Mouse (Mus musculus) liver, embryonic 14.5 days (tissue): ENCODE measurements at regions not wholly inside any gene's neighbourhood (a gene's known extent, or its start where the extent isn't known, plus 50 kb on each side); places are given as distances from the start of the nearest gene placed in this dataset.

Source experiments
- ATAC-seq: fragments of 200-750 bp; cut with Nextera tagmentation; 2 replicates; pipeline ENCODE4 v1.8.0; 2017; ENCODE audit warnings: moderate number of reproducible peaks, mild to moderate bottlenecking, moderate library complexity; ENCODE audit not compliant: insufficient read depth
- DNase-seq, 3 experiments: peaks; one replicate each; pipeline ENCODE4 v3.0.0-alpha.2; 2012 to 2013; ENCODE audit warnings: low read depth in 3 of 3, low spot score in 3 of 3
- H3K27ac ChIP-seq: fragments of 300-500 bp; sonication (generic); 2 replicates; pipeline ENCODE4 v1.5.1; 2014; ENCODE audit warnings: moderate library complexity, mild to moderate bottlenecking, control low read depth, inconsistent platforms
- H3K27me3 ChIP-seq: fragments of 300-500 bp; sonication (generic); 2 replicates; pipeline ENCODE4 v1.6.1; 2014; ENCODE audit warnings: mild to moderate bottlenecking, low read length, moderate library complexity; ENCODE audit not compliant: control insufficient read depth, insufficient read depth
- H3K36me3 ChIP-seq: fragments of 300-500 bp; sonication (generic); replicated peaks from 2 replicates; pipeline ENCODE4 v1.6.1; 2014; ENCODE audit warnings: low read depth; ENCODE audit not compliant: control insufficient read depth, insufficient read depth
- H3K4me1 ChIP-seq, 2 experiments: fragments of 200-500 bp in 1 of 2; fragments of 300-500 bp in 1 of 2; sonication (generic) in 1 of 2; replicated peaks; 2 replicates each; pipeline ENCODE4 v1.6.1; 2012 to 2014; ENCODE audit warnings: antibody characterized with exemption in 1 of 2, inconsistent platforms in 1 of 2, low read length in 1 of 2; ENCODE audit not compliant: control insufficient read depth in 2 of 2, insufficient read depth in 2 of 2
- H3K4me2 ChIP-seq: fragments of 300-500 bp; sonication (generic); 2 replicates; pipeline ENCODE4 v1.6.1; 2014; ENCODE audit warnings: low read depth, mild to moderate bottlenecking, control low read depth, moderate library complexity
- H3K4me3 ChIP-seq, 2 experiments: fragments of 200-500 bp in 1 of 2; fragments of 300-500 bp in 1 of 2; sonication (generic) in 1 of 2; 2 replicates each; pipeline ENCODE4 v1.5.1; 2012 to 2014; ENCODE audit warnings: low read depth in 2 of 2, low read length in 2 of 2, mild to moderate bottlenecking in 2 of 2, control low read depth in 1 of 2, inconsistent platforms in 1 of 2, moderate library complexity in 1 of 2; ENCODE audit not compliant: insufficient read depth in 1 of 2
- H3K9ac ChIP-seq: fragments of 300-500 bp; sonication (generic); replicated peaks from 2 replicates; pipeline ENCODE4 v1.6.1; 2014; ENCODE audit warnings: mild to moderate bottlenecking, control low read depth, moderate library complexity
- H3K9me3 ChIP-seq: fragments of 300-500 bp; sonication (generic); 2 replicates; pipeline ENCODE4 v1.6.1; 2016; ENCODE audit warnings: low read length, mixed read lengths; ENCODE audit not compliant: control insufficient read depth
- CTCF ChIP-seq: IDR thresholded peaks from 2 replicates; pipeline ENCODE4 v1.5.1; 2016; ENCODE audit warnings: antibody characterized with exemption, low read depth, control low read depth
- EP300 ChIP-seq: IDR thresholded peaks from 2 replicates; pipeline ENCODE4 v1.6.1; 2016; ENCODE audit warnings: antibody characterized with exemption, low read depth
- WGBS: fragments of 180-500 bp; shearing (Covaris S2); extraction: QIAGEN DNeasy Blood & Tissue Kit; methylation state at CpG from one replicate; pipeline ENCODE4 v1.1.7; 2014; ENCODE audit not compliant: insufficient replicate concordance; 5-methylcytosine and 5-hydroxymethylcytosine counted together

DNA sequence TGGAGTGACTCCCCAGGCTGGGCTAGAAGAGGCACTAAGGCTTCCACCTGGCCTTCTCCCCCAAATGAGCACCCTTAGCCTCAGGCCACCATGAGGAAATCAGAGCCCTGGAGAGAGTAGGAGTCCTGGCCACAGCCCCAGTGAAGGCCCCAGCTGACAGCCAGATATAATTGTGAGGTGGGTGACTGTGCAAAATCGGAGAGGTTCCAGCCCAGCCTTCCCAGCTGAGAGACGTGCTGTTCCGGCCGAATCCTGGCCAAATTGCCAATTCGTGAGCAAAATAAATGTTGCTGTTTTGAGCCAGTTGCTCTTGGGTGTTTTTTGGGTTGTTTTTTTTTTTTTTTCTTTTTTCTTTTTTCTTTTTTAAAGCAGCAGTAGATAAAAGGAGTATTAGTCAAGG is 169.9 kb upstream of the Il12b start:
- Histone ChIP-seq H3K27me3 (no peaks in the 10 kb centered on the region), H3K27ac (no peak overlapping the region), H3K9me3 (no peaks in the 10 kb centered on the region), H3K4me3 (no peak overlapping the region), H3K4me1 (no peaks in the 10 kb centered on the region), H3K36me3 (no peaks in the 10 kb centered on the region), H3K4me2 (no peak overlapping the region), H3K9ac (no peak overlapping the region)
- DNase-seq (no peak), ATAC-seq (no peak)
- 69% methylated on average over 5 of the region's 5 CpGs for WGBS
- TF ChIP-seq CTCF: no peak
- TF ChIP-seq EP300: no peak

DNA sequence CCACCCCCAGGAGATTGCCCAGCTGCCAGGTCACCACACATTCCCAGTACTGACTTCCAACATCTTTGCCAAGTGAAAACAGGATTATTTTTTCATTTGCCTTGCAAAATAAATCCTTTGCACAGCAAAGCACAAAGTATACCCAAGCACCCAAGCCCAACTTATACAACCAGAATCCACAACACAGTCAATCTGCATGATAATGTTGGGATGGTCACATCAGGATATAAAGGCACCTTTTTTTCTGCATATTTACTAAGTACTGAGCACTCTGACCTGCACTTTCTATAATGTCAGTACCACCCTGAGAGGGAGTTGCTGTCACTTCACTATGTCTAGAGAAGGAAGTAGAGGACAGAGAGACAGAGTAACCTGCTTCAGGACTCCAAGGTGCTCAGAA is 164.4 kb upstream of the Il12b start:
- Histone ChIP-seq H3K9ac (no peak overlapping the region), H3K9me3 (no peaks in the 10 kb centered on the region), H3K4me2 (no peak overlapping the region), H3K4me1 (no peaks in the 10 kb centered on the region), H3K27me3 (no peaks in the 10 kb centered on the region), H3K4me3 (no peak overlapping the region), H3K36me3 (no peaks in the 10 kb centered on the region), H3K27ac (no peak overlapping the region)
- no peak for ATAC-seq
- TF ChIP-seq CTCF (no peak), EP300 (no peak)
- no peak for DNase-seq

DNA sequence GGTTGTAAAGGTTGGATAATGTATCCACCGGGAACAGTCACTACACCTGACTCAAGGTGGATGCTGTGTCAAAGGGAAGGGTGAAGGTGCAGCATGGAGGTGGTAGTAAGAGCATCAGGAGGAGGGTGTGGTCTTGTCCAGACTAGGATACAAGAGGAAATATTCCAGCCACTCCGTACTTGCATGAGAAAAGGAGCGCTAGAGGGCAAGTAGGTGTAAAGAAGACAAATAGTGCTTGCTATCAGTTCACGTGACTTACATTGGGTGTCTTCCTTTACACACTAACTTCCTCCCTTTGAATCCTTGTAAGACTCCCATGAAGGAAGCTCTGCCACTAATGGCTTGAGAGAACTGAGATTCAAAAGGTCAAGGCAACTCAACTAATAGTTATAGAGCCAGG is 161.8 kb upstream of the Il12b start:
- DNase-seq: no peak
- TF ChIP-seq EP300 (no peak), CTCF (no peak)
- WGBS: 67% methylated on average over 4 of the region's 4 CpGs
- no peaks in the 10 kb centered on the region for H3K9me3 ChIP-seq
- no peaks in the 10 kb centered on the region for H3K4me1 ChIP-seq
- H3K36me3 ChIP-seq: no peaks in the 10 kb centered on the region
- H3K4me2 ChIP-seq: no peak overlapping the region
- no peak overlapping the region for H3K9ac ChIP-seq
- H3K27ac ChIP-seq: no peak overlapping the region
- no peak overlapping the region for H3K4me3 ChIP-seq
- no peak for ATAC-seq
- H3K27me3 ChIP-seq: no peaks in the 10 kb centered on the region

DNA sequence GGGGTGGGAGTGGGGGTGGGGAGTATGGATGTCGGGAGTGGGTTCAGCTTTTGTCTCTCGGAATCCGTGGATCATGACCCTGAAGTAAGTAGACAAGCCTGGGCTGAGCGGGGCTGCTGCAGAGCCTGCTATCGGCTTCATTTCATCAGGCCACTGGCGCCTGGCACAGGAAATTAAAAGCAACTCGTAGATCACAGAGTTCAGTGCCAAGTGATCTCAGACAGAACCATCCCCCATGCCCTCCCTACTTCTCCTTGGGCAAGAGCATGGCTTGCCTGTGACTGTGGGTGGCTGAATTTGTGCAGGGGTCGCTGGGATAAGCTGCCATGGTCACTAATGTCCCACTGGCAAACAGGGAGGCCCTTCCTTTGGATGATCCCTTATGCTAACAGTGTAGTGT is 161.3 kb upstream of the Il12b start:
- H3K9ac ChIP-seq: no peak overlapping the region
- DNase-seq: no peak
- no peaks in the 10 kb centered on the region for H3K27me3 ChIP-seq
- H3K4me2 ChIP-seq: no peak overlapping the region
- no peak for TF ChIP-seq CTCF
- TF ChIP-seq EP300: no peak
- H3K4me3 ChIP-seq: no peak overlapping the region
- H3K9me3 ChIP-seq: no peaks in the 10 kb centered on the region
- H3K27ac ChIP-seq: no peak overlapping the region
- 65% methylated on average over 8 of the region's 8 CpGs for WGBS
- no peak for ATAC-seq
- no peaks in the 10 kb centered on the region for H3K36me3 ChIP-seq
- H3K4me1 ChIP-seq: no peaks in the 10 kb centered on the region

DNA sequence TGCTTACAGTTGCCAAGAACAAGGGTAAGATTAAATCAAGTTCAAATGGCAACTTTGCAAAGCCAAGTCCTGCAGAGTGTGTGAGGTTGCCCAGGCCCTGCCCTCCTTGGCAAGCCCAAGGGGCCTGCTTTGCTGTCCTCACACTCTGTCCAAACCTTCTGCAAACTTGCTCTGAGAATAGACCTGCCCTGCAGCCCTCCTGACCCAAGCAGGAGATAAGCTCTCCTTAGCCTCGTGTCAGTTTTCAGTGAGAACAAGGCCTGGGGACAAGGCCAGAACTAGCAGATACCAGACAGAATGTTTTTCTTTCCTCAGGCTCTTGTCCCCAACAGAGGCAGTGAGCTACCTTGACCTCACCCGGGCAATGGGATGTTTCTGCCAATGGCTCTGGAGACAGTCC is 156.7 kb upstream of the Il12b start:
- Histone ChIP-seq H3K36me3 (no peaks in the 10 kb centered on the region), H3K4me2 (no peak overlapping the region), H3K27ac (no peak overlapping the region), H3K4me1 (no peaks in the 10 kb centered on the region), H3K9ac (no peak overlapping the region), H3K27me3 (no peaks in the 10 kb centered on the region), H3K4me3 (no peak overlapping the region), H3K9me3 (no peaks in the 10 kb centered on the region)
- DNase-seq (no peak), ATAC-seq (no peak)
- TF ChIP-seq CTCF: no peak
- TF ChIP-seq EP300: no peak
- WGBS: 42% methylated on average over 2 of the region's 2 CpGs

DNA sequence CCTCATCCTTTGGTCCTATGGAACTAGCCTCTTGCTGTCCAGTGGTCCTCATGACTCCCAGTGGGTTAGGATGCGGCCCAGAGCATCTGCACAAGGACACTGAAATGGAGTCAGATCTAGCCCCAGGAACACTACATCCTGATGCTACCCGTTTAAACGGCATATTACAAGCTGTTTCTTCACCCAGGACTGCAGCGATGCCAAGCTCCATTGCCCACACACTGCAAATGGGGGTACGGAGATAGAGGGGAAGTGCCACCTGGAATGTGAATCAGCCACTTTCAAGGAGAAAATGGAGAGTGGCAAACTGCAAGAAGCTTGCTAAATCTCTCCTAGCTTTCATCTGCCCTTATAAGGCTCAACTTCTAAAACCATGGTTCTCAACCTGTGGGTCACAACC is 148.0 kb upstream of the Il12b start:
- TF ChIP-seq CTCF (no peak), EP300 (no peak)
- no peak overlapping the region for H3K27ac ChIP-seq
- no peak overlapping the region for H3K4me3 ChIP-seq
- H3K4me1 ChIP-seq: no peaks in the 10 kb centered on the region
- WGBS: 55% methylated on average over 5 of the region's 5 CpGs
- H3K4me2 ChIP-seq: no peak overlapping the region
- no peak overlapping the region for H3K9ac ChIP-seq
- no peaks in the 10 kb centered on the region for H3K36me3 ChIP-seq
- no peaks in the 10 kb centered on the region for H3K9me3 ChIP-seq
- DNase-seq (no peak), ATAC-seq (no peak)
- no peaks in the 10 kb centered on the region for H3K27me3 ChIP-seq
